Mouse (Mus musculus) ES-Bruce4 (cell line): ENCODE results near the gene Ipmk. TPM values are rescaled to one million over a fixed set of nuclear protein-coding genes. Genes with fewer than 3 reads are reported as not detected.

Experiments used
- H3K27ac ChIP-seq: 2 replicates; pipeline ENCODE4 v1.5.1; 2012; ENCODE audit warnings: low read length, inconsistent platforms; ENCODE audit not compliant: insufficient read depth
- H3K27me3 ChIP-seq: 2 replicates; pipeline ENCODE4 v1.6.1; 2012; ENCODE audit warnings: mild to moderate bottlenecking, low read length, inconsistent platforms; ENCODE audit not compliant: control insufficient read depth, poor library complexity, insufficient read depth, severe bottlenecking
- H3K36me3 ChIP-seq: 2 replicates; pipeline ENCODE4 v1.6.1; 2012; ENCODE audit warnings: inconsistent platforms, mild to moderate bottlenecking, low read length, moderate library complexity; ENCODE audit not compliant: control insufficient read depth, poor library complexity, insufficient read depth, severe bottlenecking
- H3K4me1 ChIP-seq: one replicate; pipeline ENCODE4 v1.8.1; 2011; ENCODE audit warnings: low read length; ENCODE audit not compliant: control insufficient read depth, insufficient read depth
- H3K4me3 ChIP-seq: 2 replicates; pipeline ENCODE4 v1.5.1; 2011; ENCODE audit warnings: low read depth, mild to moderate bottlenecking, low read length
- H3K9ac ChIP-seq: 2 replicates; pipeline ENCODE4 v1.6.1; 2012; ENCODE audit warnings: low read depth, mild to moderate bottlenecking, inconsistent platforms; ENCODE audit not compliant: poor library complexity, severe bottlenecking
- H3K9me3 ChIP-seq: replicated peaks from 2 replicates; pipeline ENCODE4 v1.6.1; 2012; ENCODE audit warnings: mild to moderate bottlenecking, low read length, inconsistent platforms; ENCODE audit not compliant: control insufficient read depth, poor library complexity, insufficient read depth, severe bottlenecking
- CTCF ChIP-seq: IDR thresholded peaks from one replicate; pipeline ENCODE4 v1.8.1; 2011; ENCODE audit warnings: low read depth, low read length
- EP300 ChIP-seq: IDR thresholded peaks from 2 replicates; pipeline ENCODE4 v1.6.1; 2011; ENCODE audit warnings: low read depth, low read length; ENCODE audit not compliant: insufficient read depth
- POLR2A ChIP-seq: IDR thresholded peaks from one replicate; pipeline ENCODE4 v1.8.1; 2011; ENCODE audit warnings: low read length; ENCODE audit not compliant: insufficient read depth
- polyA plus RNA-seq: library from polyadenylated mRNA; stranded (reverse); fragments of >200 nt; gene quantifications from 2 replicates; pipeline ENCODE4 v1.2.4, GENCODE M21; 2011; ENCODE audit warnings: low read depth; ENCODE audit not compliant: missing spikeins, insufficient read depth, insufficient read length

Ipmk gene
- polyA plus RNA-seq, 1 experiment: 41.4 TPM

GRCm38 (mm10) chr10:71427381-71427780 lies 79.8 kb downstream of the Ipmk start:
- Histone ChIP-seq H3K4me1 (no peaks in the 10 kb centered on the region), H3K27ac (no peak overlapping the region), H3K27me3 (no peaks in the 10 kb centered on the region), H3K36me3 (no peaks in the 10 kb centered on the region), H3K4me3 (no peak overlapping the region), H3K9ac (no peak overlapping the region), H3K9me3 (no peaks in the 10 kb centered on the region)
- TF ChIP-seq CTCF: no peak
- TF ChIP-seq EP300: no peak
- TF ChIP-seq POLR2A: no peak

- no peaks in the 10 kb centered on the region for H3K36me3 ChIP-seq
- no peaks in the 10 kb centered on the region for H3K27me3 ChIP-seq
- no peak overlapping the region for H3K9ac ChIP-seq
- H3K9me3 ChIP-seq: no peaks in the 10 kb centered on the region
- no peaks in the 10 kb centered on the region for H3K4me1 ChIP-seq
- no peak overlapping the region for H3K27ac ChIP-seq
- H3K4me3 ChIP-seq: no peak overlapping the region
- TF ChIP-seq POLR2A: no peak
- peak; percentile 38 for TF ChIP-seq CTCF
These were observed 80.8 kb downstream of the Ipmk start for GRCm38 (mm10) chr10:71428246-71428864.

- no peaks in the 10 kb centered on the region for H3K27me3 ChIP-seq
- no peaks in the 10 kb centered on the region for H3K4me1 ChIP-seq
- no peak overlapping the region for H3K4me3 ChIP-seq
- no peak for TF ChIP-seq POLR2A
- TF ChIP-seq CTCF: peak; percentile 0
- H3K9ac ChIP-seq: no peak overlapping the region
- H3K9me3 ChIP-seq: no peaks in the 10 kb centered on the region
- H3K36me3 ChIP-seq: no peaks in the 10 kb centered on the region
- no peak overlapping the region for H3K27ac ChIP-seq
These were observed 83.1 kb downstream of the Ipmk start for GRCm38 (mm10) chr10:71430661-71431060.

- H3K36me3 ChIP-seq: no peaks in the 10 kb centered on the region
- no peak overlapping the region for H3K27ac ChIP-seq
- no peaks in the 10 kb centered on the region for H3K27me3 ChIP-seq
- H3K4me3 ChIP-seq: no peak overlapping the region
- H3K9me3 ChIP-seq: peaks cover 4% of the 10 kb centered on the region; the same call in 1 of the 2 replicates
- H3K4me1 ChIP-seq: peaks cover 2% of the 10 kb centered on the region
- no peak for TF ChIP-seq POLR2A
- no peak for TF ChIP-seq CTCF
- TF ChIP-seq EP300: no peak
- no peak overlapping the region for H3K9ac ChIP-seq
These were observed 95.5 kb downstream of the Ipmk start for GRCm38 (mm10) chr10:71443086-71443485.

GRCm38 (mm10) chr10:71447661-71448060 lies 100.1 kb downstream of the Ipmk start:
- peak overlapping the region; percentile 78 for H3K27ac ChIP-seq
- H3K27me3 ChIP-seq: no peaks in the 10 kb centered on the region

GRCm38 (mm10) chr10:71448284-71448683 lies 100.7 kb downstream of the Ipmk start:
- Histone ChIP-seq H3K27ac (peak overlapping the region; percentile 90), H3K9me3 (peaks cover 29% of the 10 kb centered on the region), H3K4me3 (no peak overlapping the region), H3K9ac (no peak overlapping the region), H3K36me3 (no peaks in the 10 kb centered on the region), H3K4me1 (peaks cover 2% of the 10 kb centered on the region), H3K27me3 (no peaks in the 10 kb centered on the region)
- TF ChIP-seq EP300 (0 out of 2 replicates have a peak, but pooled peaks have one; percentile 56), POLR2A (no peak)

More at GRCm38 (mm10) chr10:71447661-71448060, 100.1 kb downstream of the Ipmk start:
- H3K9ac ChIP-seq: no peak overlapping the region
- peaks cover 2% of the 10 kb centered on the region for H3K4me1 ChIP-seq
- peaks cover 29% of the 10 kb centered on the region for H3K9me3 ChIP-seq
- H3K36me3 ChIP-seq: no peaks in the 10 kb centered on the region
- TF ChIP-seq CTCF (no peak), EP300 (peak; percentile 61)
- no peak overlapping the region for H3K4me3 ChIP-seq
